Mouse (Mus musculus): ENCODE results near the gene Hras.

The Hras gene

GRCm38 (mm10) chr7:141213605-141214235 lies 19.9 kb upstream of the Hras start, which contains the start of gene Lmntd2:
Lmntd2 (minus strand) TSS chr7:141214080.
- no peak for DNase-seq

- DNase-seq: no peak
Measured at GRCm38 (mm10) chr7:141213133-141213532, 19.3 kb upstream of the Hras start.

- DNase-seq: no peak
Measured at GRCm38 (mm10) chr7:141210606-141211131, 16.9 kb upstream of the Hras start.

GRCm38 (mm10) chr7:141210137-141210536 lies 16.3 kb upstream of the Hras start:
- DNase-seq: no peak

DNA sequence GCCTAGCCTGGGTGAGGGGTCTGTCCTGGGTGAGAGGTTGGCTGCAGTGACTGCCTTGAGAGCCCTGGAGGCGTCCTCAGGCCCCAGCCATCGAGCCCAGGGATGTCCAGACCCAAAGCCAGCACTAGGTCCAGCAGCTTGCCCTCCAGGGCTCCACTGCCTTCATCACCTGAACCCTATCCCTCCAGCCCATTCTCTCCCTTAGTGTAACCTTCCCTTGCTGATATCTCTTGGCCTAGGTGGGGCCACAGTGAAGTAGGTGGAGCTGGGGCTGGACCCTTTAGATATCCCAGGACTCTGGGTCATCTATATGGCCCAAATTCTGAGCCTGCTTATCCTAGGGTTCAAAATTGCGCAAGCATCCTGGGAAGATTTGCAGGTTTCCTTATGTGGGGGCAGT lies 15.7 kb upstream of the Hras start:
- DNase-seq: no peak

DNA sequence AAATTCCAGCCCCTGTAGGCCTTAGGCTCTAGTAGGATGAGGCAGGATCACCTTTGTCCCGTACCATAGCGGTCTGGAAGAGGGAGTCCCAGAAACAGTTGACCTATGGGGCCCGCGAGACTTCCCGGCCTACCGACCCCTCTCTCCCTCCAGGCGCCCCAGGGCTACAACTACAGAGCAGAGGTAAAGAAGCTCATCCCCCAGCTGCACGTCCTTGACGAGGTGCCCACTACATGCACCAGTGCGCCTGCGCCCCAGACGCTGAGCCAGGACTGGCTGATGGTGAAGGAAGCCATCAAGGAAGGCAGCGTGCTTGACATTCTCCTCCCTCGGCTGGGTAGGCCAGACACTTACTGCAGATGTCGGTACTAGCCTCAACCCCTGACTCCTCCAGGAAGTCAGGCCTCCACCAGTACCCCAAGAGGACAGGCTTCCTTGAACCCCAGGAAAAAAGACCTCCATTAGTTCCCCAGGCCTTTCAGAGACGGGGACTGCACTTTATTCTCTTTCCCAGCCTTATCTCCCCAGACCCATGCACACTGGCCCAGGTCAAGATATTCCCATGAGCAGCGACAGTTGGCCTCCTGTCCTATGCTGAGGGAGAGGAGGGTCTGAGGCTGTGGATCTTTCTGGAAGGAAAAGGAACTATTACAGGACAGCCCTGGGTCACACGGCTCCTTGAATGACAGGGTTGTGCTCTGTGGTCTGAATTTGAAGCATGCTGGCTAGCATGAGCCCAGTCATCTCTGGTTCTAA lies 12.6 kb upstream of the Hras start:
- DNase-seq: no peak

DNA sequence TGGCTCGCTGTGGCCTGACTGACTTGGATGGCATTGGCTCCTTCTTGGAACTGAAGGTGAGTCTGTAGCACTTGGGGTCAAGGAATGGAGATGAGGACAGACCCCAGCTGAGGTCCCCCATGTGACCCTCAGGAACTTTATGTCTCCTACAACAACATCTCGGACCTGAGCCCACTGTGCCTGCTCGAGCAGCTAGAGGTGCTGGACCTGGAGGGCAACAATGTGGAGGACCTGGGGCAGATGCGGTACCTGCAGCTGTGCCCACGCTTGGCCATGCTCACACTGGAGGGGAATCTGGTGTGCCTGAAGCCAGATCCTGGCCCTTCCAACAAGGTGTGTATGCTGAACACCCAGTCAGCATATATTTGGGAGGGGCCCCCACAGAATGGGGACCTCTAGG lies 11.7 kb upstream of the Hras start:
- DNase-seq: no peak

- DNase-seq: no peak
Measured at GRCm38 (mm10) chr7:141204546-141204945, 10.7 kb upstream of the Hras start.

DNA sequence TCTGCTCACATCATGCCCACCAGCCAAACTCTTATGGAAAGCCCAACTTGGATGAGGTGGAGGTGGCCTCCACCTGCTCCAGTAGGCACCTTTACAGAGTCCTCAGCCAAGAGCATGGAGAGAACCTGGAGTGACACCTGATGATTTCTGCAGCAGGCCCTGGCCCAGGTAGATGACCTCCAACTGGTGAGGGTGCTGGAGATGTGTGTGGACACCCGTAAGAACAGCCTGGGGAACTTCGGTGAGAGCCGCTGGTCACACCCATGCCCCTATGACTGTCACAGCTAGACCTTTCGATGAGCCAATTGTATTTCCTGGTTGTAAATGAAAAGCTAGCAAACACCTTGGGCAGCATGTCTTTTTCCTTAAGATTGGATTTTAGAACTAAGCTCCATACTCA lies 4.3 kb upstream of the Hras start:
- no peak for DNase-seq

- no peak for DNase-seq
Measured at GRCm38 (mm10) chr7:141196619-141197282, 2.9 kb upstream of the Hras start.

DNA sequence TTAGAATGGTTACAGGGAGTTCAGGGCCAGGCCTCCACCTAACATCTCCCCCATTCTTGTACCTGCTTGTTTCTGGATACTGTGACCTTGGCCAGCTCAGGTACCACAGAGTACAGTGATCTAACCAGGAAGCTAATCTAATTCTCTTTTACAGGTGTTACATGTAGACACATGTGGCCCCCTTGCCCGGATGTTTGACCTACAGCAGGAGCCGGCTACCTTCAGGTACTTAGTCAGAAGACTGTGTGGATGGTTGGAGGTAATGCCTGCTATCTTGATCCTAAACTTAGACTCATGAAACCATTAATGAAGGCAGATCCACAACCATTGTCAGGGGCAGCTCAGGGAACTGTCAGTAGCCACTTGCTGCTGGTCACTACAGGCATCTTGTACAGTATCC lies 1.9 kb upstream of the Hras start:
- DNase-seq: no peak

DNA sequence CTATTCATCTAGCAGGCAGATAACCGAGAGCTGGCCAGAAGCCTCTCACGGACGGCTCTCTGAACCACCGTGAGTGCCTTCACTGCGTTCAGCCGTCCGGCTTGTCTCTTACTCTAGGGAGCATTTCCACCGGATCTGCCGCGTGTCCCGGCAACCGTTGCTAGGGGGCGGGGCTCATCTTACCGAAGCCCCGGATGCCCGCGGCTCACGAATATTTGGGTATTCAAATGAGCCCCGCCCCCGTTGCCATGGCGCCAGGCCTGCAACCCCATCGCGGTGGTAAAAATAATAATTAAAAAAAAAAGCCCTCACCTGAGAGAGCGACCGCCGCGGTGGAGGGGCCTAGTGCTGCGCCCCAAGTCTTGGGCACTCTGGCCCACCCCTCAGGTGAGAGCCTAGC lies 1.0 kb upstream of the Hras start:
- peak; percentile 93 for DNase-seq

DNA sequence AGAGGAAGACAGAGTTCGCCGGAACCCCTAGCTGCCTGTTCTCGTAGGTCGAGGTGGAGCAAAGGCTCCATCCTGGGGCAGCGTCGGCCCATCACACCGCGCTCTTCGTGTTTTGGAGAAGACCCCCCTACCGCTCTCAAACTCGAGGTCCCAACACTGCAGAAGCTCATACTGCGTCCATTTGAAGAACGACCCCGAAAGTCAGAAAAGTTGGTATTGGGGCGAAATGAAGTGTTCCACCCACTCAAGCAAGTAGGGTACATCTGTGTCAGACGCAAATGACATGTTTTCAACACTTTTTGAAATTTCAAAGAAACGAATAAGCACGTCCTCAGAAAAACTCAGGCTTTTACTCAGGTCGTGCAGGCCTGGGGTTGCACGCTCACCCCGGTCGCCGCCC lies 604 bp upstream of the Hras start:
- DNase-seq: no peak

DNA sequence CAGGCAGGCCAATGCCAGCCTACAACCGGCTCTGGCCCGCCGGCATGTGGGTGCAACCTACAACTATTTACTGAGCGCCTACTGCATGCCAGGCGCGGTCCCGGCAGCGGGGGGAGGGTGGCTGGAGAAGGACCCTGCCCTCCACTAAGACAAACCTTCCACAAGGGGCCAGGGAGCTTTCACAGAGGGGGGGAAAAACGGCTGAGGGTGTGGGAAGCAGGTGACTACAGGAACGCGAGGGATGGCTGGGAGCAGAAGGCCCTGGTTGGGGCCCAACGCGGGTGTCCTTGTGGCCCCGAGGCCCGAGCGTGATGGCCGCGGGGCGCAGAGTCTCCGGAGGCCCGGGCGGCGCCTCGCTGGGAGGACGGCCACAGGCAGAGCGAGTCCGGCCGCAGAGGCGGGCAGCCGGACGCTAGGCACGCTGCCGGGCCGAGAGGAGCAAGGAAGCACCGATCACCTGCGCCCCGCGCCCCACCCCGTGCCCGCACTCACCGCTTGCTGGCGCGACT lies 403 bp downstream of the Hras start:
- DNase-seq: no peak

GRCm38 (mm10) chr7:141192776-141193347 lies 943 bp downstream of the Hras start:
- DNase-seq: no peak

DNA sequence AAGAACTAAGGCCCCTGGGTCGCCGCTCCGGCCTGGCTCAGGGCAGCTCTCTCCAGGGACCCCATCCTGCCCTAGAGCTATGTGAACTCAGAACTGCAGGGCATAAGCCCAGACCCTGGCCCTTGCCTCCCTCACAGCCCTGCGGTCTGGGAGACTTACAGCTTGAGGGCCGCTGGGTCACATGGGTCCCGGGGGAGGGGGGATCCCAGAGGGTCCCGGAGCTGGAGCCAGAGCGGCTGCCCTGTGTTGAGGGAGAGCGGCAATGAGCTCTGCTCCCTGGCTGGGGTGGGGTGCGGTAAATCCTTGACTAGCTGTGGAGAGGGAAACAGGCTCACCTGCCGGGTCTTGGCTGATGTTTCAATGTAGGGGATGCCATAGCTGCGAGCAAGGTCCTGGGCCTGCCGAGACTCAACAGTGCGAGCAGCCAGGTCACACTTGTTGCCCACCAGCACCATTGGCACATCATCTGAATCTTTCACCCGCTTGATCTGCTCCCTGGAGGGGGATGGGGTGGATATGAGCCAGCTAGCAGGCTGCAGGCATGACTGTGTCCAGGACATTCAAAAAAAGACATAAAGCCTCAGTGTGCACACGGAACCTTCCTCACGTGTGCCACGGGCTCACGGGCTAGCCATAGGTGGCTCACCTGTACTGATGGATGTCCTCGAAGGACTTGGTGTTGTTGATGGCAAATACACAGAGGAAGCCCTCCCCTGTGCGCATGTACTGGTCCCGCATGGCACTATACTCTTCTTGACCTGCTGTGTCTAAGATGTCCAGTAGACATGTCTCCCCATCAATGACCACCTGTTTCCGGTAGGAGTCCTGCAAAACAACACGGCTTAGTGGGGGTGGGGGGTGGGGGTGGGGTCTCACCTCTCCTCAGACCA lies 1.8 kb downstream of the Hras start:
- DNase-seq: no peak

DNA sequence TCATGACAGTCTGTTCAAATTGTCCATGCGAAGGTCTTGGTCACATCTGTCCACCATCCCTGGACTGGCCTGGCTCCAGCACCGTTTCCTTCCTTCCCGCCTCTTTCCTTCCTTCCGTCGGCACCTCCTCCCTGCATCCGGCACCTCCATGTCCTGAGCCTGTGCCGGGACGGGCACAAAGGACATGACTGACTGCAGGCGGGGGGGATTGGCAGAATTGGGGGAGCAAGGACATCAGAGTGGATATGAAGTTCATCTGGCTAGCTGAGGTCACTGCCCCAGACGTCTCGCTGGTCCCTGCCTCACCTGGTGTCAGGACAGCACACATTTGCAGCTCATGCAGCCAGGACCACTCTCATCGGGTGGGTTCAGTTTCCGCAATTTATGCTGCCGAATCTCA lies 2.8 kb downstream of the Hras start:
- no peak for DNase-seq

GRCm38 (mm10) chr7:141190220-141190619 lies 3.6 kb downstream of the Hras start:
- no peak for DNase-seq

DNA sequence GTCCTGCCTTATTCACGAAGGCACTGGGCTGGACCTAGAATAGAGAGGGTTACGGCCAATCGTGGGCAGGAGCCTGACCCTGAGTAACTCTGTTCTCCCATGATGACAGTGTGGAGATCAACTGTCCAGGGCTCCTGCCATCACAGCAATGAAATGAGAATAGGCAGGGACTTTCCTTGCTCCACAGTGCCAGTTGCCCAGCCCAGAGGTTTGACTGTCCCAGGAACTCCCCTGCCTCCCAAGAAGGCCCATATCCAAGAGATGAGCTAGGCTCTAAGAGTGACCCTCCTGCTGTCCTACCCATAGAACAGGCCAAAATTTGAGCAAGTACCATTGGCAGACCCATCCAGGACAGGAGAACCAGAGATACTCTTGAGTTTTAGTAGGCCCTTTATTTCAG lies 5.1 kb downstream of the Hras start:
- DNase-seq: no peak

DNA sequence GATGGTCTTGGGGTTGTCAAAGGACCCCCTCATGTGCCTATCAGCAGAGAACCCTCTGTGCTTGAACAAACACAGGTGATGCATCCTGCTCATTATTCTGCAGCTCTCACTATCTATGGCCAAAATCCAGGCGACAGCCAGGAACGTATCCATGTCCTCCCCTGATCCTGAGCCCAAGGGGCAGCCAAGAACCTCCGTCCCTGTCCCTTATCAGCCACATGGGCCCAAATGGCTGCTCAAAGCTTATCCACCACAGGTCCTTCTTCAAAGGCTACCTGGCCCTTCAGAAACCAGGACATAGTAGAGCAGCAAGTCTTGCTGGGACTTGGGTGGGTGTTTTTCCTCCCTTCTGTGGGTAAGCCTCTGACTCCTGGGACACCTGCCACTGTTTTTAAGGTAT lies 5.6 kb downstream of the Hras start:
- no peak for DNase-seq

DNA sequence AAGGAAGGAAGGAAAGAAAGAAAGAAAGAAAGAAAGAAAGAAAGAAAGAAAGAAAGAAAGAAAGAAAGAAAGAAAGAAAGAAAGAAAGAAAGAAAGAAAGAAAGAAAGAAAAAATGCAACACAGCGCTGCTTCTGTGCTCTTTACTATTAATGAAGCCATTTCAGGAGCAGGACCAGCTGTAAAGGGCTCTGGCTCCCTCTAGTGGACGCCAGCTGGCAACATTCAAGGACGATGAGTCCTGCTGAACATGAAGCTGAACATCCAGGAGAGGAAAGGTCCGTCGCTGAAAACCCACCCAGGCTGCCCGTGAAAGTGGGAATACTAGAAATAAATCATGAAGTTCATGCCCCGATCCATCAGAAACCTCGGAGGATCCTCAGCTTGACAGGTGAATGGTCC lies 17.6 kb downstream of the Hras start:
- peak; percentile 85 for DNase-seq

DNA sequence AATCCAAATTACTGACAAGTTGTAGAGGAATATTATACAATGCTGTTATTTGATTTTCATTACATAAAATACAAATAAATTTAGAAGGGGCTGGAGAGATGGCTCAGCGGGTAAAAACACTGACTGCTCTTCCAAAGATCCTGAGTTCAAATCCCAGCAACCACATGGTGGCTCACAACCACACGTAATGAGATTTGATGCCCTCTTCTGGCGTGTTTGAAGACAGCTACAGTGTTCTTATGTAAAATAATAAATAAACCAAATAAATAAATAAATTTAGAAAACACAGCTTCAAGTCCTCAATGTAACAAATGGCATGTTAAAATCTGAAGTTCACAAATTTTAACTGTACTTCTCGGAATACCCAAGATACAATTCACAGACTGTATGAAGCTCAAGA lies 18.7 kb downstream of the Hras start:
- no peak for DNase-seq

Data from thymus, postnatal 25 days (tissue).